Mouse (Mus musculus): ENCODE measurements at regions not wholly inside any gene's neighbourhood (a gene's known extent, or its start where the extent isn't known, plus 50 kb on each side); places are given as distances from the start of the nearest gene placed in this dataset.

DNA sequence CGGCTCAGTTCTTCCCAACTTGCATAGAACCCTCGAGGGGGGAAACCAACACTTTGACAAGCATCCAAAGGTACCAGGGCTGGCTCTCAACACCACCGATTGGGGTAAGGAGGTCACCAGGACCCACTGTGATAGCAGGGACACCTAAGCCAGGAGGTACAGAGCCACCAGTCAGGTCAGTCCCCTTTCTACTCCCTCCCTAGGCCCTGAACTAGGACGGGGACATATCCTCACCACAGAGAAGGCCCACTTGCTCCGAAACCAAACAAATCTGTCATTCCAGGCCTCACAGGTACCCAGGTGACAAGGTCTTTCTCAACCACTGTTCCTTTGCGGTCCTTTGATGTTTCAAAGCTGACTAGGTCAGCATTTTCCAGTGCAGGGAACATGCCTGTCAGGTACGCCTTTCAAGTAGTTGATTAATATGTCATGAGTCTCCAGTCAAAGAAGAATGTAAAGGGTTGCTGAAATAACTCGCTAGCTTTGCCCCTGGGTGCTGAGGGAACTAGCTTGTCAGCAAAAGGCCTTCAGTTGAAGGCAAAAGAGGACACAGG lies 95.4 kb downstream of the Zfp36l1 start:
- DNase-seq, result no peak

DNA sequence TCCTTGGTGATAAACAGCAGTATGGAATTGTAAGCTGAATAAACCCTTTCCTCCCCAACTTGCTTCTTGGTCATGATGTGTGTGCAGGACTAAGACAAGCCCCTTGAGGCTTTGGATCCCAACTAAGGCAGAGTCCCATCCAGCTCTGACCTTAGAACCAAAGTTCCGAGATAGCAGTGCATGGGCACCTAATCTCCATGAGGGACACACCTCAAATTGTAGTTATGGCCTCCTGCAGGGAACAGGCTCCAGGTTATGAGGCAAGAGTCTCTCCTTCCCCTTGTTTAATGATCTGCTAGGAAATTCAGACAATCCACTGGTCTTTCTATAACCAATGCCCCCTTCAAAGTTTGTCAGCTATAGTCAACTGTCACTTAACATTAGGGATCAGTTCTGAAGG lies 96.9 kb downstream of the Zfp36l1 start:
- DNase-seq, result no peak

DNA sequence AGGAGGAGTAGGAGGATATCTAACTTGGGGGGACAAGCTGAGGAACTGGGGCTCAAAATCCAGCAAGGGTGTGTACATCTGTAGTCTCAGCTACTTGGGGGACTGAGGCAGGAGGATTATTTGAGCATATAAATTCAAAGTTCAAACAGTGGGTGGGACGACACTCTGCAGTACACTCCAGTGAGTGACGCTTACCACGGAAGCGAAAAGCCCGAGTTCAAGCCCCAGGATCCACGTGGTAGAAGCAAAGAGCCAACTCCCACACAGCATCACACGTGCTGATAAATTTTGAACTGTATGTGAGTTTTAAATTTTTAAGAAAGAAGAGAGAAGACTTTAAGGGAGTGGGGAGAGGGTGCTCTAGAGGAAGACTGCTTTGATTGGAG lies 98.2 kb downstream of the Zfp36l1 start:
- DNase-seq, result no peak

DNA sequence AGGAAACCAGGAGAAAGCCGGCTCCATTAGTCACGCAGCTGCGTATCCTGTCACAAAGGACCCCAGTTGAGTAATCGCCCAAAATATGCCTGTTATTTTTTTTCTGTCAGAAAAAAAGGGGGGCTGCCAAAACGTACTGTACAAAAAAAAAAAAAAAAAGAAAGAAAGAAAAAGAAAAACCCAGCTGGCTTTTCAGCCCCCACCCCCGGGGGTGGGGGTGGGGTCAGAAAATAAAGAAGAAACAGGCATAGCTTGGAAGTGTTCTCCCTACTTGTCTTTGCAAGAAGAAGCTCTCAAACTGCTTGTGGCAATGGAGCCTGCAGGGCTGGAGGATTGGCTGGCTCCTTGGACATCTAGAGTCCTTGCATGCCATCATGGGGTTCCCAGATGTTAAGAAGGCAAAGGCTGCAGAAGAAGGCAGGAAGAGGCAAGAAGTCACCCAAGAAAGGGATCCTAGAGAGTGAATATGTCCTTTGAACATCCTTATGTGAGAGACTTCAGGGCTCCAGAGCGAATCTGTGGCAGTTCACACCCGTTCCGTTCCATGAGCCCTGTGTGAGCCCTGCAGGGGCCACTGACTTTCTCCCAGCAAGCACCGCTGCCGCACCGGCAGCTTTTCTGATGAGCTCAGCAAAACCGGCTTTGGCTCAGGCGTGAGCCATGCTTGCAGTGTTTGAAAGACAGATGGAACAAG lies 98.8 kb downstream of the Zfp36l1 start:
- peak; percentile 57 for DNase-seq

DNA sequence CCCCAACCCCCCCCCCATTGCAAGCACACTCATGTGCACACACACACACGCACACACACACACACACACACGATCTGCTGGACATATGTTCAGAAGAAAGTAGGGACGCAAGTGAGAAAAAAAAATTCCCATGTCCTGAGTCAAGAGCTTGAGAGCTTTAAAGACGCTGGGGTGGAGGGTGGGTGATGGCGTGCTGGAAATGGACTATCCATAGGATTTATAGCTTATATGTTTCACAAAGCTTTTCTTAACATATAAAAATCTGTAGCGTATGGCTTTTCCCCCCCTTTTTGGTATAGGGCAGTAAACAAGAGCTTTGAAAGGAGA lies 99.3 kb downstream of the Zfp36l1 start:
- no peak for DNase-seq

DNA sequence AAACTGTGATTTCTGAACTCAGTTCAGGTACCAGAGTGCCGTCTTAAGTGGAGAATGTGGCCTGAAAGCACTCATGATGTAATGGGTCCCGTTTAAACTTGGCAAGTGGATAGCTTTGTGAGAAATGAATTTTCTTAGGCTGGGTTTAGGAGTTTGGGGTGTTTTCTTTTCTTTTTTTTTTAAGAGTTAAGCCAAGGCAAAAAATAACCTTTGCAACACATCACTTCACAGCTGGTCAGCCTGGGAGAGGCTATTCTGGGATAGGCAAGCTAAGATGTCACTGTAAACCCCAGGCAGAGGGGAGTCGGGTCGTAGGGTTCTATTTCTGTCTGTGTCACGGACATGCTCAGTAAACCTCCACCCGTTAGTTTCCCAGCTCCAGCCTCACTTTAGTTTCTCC lies 100.9 kb downstream of the Zfp36l1 start:
- no peak for DNase-seq

DNA sequence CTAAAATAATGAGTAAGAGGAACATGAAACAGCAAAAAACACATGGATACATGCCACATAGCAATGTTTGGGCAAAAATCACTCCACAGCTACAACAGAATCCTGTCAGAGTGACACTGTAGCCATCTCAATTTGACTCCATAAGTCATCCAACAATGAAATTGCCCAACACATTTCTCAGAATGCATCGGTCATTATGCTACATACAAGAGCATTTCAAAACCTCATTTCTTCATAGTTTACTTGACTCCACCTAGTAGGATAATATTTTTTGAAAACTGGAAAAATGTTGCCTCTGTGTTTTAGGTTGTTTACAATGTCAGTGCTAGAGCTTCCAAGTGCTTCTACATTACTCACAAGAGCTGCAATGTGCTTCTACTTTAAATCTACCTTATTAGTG lies 101.9 kb downstream of the Zfp36l1 start:
- no peak for DNase-seq

DNA sequence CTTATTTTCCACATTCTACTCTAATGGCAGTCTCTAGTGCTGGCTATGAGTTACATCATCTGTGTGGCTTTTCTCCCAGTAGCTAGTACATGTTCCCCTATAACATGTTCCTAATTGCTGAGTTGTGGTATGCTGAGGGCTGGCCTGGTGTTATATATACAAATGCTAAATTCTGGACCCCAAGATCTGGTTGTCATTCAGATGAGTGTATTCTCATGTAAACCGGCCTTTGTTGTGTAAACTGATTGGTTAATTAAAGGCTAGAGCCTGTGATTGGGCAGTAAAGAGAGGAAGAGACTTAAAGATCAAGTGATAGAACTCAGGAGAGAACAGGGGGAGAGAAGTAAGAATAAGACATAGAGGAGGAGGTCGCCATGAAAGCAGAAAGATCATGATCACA lies 102.6 kb downstream of the Zfp36l1 start:
- no peak for DNase-seq

DNA sequence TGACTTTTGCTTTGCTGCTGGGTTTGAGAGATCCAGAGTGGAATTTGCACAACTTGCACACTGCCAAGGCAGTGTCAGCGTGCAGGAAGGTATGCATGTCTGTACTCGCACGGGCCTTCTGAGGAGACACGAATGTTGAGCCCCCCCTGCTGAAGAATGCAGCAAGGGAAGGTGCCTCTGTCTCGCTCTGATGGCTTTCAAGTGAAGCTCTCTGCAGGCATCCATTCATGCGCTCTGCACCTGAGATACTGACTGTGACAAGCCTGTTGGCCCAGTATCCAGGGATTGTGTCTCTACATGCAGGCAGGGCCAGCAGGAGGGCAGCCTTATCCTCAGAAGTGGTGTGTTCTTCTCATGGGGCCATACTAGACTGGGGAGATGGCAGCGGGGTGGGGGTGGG lies 105.0 kb downstream of the Zfp36l1 start:
- DNase-seq, result no peak

DNA sequence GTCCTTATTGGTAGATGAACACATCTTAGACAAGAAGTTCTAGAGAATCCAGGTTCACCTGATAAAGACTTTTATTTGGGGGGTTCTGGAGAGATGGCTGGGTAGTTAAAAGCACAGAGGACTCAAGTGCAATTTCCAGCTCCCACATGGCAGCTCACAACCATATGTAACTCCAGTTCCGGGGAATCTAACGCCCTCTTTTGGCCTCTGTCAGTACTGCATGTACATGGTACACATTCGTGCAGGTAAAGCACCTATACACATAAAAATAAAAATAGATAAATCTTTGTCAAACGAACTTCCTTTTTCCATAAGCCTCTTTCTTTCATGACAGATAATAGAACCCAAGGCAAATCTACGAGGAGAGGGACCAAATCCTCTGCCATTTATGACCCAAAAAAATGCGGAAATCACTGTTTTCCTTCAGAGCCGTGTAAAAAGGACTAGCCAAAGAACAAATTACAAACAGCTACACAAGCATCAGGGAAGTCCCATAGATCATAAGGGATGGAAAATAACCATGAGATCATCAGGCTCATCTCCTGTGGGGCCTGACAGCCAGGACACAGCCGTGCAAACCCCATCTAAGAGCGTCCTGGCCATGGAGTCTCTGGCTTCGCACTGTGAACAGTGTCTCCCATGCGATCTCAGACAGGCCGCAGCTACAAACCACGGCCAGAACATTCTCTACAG lies 107.4 kb downstream of the Zfp36l1 start:
- DNase-seq, result no peak

DNA sequence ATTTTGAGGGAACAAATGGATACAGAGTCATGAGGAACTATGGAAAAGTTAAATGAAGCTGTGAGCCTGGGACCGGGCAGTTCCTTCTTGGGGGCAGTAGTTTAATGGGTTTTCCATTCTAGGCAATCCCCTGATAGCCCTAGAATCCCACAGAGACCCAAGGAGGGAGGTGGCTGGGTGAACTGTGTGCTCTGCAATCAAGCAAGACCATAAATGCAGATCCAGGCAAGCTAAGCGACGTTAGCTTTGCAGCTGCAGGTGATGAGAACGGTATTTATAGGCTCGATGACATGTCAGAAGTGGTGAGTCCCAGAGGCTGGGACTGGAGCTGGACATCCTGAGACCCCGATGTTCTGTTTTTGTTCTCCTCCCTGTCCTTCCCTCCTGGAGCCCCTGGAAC lies 108.2 kb downstream of the Zfp36l1 start:
- DNase-seq, result no peak

DNA sequence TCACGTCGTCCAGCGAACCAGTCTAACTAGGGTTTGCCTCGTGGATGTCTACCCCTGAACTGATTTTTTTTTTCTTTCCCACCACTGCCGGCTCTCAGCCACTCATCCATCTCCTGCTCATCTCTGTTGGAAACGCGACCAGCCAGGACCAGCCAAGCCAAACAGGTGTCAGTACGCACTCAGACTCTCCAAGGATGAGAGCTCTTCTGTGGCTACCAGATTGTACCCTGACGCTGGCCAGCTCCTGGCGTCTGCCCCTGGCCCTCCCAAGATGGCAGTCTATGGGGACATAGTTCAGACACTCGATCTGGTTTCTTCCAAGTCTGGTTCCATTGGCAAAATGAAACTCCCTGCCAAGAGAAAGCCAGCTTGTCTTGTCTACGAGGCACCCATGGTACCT lies 109.3 kb downstream of the Zfp36l1 start:
- no peak for DNase-seq

DNA sequence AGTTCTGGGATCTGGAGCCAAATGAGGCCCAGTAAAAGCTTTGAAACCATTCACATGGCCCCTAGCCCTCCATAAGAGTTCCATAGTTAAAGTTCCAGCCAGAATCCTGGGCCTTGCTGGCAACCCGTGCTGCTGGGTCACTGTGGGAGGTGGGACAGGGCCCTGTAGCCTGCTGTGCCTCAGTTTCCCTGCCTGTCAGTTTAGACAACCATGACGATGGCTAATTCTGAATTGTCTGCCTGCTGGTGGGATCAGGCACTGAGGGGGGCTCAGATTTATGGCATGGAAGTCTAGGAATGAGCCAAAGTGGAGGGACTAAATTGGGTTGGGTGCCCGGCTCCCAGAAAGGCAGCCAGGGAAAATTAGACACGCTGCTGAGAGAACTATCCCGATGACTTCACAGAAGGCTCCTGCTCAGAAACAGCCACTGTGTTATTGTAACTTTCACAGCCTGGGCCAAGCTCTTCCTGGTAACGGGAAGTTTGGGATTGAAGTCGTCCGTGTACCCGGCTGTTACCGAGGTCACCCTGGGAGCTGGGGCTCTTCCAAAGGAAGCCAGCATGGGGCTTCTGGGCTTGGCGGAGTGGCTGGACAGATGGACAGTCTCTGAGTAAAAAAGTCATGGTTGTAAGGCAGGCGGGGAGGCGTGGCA lies 110.2 kb downstream of the Zfp36l1 start:
- DNase-seq, result no peak

DNA sequence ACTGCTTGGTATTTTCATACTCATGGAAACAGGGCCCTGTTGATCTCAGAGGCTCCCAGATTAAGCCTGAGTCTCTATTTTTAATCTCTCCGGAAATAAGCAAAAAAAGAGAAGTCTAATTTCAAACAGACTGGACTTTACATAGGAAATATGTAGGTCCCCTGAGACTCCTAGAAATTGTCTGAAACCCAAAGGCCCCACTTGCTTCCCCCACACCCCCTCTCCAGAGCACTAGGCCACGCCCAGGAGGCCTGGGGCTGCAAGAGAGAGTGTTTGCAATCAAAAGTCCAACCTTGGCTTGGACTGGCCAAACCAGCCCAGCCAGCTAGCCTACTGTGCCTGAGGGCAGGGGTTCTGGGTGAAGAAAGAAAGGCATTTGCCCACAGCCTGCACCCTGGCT lies 111.0 kb downstream of the Zfp36l1 start:
- peak; percentile 42 for DNase-seq

DNA sequence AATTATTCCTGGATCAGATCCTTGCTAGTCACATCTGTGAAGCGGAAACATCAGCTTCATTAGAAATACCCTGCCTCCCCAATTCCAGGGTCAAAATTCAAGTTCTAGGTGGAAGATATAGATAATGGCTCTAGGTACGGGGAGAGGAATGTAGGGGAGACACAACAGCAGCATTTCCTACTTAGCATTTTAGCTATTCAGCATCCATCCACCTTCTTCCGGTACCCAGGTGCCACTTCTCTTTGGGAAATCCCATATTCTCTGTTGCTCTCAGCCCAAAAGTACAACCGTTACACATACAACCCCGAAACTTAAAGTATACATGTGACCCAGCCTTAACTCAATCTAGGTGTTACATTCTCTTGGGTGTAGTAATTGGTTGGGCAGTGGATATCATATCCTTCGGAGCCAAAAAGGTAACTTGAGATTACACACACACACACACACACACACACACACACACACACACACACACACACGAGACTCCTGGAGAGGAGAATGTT lies 112.9 kb downstream of the Zfp36l1 start:
- no peak for DNase-seq

DNA sequence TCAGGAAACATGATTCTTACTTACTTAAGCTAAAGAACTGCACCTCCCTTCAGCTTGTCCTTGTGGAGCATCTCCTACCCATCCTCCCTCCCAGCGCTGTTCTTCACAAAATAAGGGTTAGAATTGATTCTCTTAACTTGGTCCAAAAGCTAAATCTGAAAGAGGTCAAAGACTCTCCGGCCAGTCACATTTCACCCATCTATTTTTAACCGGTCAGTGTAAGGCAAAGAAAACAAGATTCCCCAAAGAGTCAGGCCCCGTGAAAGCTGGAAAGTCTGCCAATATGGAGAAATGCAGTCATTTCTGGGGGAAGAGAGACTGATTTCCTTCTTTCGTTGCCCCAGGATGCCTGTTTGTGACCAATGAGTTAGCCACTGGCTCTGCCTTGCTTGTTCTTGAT lies 114.0 kb downstream of the Zfp36l1 start:
- DNase-seq, result no peak

DNA sequence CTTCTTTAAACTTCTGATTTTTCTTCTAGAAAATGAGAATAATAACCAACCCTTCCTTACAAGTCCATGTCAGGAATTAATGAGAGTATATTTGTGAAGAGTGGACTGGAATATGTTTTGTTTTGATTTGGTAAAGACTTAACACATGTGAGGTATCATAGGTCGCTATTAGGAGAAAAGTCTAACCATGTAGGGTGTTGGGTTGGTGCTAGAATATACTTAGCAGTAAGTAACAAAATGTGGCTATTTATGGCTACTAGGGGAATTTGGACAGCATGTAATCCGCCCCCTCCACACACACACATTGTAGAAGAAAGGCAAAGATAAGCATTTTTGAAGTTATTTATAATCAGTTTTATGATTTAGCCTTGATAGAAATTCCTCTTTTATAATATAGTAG lies 114.5 kb downstream of the Zfp36l1 start:
- DNase-seq, result no peak

DNA sequence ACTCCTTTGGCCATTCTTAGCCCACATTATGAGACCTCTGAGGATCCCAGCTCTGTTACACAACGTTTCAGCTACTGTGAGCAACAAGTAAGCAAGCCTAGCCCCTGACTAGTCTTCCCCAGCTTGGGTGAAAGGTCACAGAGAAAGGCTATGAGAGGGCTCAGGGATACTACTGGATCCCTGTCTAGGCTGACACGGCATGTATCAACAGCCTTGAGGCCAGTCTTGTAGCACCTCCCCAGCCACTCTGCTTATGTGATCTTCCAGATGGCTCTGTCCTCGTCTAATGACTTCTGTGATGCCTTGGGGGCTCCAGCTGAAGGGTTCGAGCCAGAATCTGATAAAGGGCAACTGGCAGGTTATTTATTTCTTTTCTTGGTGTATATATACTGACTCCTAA lies 115.6 kb downstream of the Zfp36l1 start:
- DNase-seq, result no peak

DNA sequence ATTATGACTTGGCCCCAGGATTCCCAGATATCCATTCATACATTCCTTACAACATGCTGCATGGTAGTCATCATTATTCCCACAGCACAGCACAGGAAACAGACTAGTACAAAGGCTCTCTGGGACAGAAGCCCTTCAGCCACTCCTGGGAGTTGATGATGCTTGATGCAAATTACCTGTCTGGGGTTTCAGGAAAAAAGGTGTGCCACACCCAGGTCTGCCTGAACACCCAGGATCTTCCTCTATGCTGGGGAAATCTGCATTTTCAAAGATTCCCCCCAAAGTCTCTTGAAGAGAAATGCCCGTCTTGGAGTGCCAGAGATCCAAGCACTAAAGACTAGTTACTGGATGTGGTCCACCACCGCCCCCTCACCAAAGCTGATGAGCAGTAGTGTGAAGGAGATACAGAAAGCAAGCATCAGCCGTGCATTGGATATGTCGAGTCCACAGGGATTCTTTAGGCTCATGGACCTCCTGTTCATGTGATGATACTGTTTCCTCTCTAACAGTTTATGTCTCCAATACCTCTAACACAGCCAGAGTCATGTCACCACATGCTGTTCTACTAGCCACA lies 117.2 kb downstream of the Zfp36l1 start:
- DNase-seq, result no peak

DNA sequence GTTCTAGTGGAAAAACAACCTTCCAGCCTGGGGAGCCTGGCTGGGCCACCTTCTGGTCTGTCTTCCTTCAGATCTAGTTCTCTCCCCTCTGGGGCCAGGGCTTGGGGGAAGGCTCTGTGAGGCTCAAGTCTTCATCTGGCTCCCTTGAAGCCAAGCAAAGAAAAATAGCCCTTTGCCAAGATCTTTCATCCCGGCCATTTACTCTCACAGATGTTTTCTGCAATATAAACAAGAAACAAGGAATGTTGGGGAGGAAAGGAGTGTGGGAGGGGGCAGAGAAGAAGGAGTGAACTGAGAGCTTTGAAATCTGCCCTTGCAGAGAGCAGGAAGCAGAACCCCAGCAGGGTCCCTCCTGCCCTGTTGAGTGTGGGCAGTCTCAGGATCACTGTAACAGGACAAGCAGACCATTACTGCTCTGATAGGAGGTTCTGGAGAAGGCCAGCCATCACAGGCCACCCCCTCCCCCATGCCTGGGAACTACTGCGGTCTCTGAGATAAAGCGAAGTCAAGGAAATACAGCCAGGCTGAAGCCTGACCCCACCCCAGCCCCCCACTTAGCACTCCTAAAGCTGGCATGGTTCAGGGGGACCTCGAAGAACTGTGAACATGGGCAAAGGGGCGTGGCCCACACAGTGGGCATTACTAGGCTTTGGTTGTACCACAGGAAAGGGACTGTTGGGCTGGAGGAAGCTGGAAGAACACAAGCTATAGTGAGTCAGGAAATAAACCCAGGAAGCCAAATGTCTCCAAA lies 118.8 kb downstream of the Zfp36l1 start:
- no peak for DNase-seq

DNA sequence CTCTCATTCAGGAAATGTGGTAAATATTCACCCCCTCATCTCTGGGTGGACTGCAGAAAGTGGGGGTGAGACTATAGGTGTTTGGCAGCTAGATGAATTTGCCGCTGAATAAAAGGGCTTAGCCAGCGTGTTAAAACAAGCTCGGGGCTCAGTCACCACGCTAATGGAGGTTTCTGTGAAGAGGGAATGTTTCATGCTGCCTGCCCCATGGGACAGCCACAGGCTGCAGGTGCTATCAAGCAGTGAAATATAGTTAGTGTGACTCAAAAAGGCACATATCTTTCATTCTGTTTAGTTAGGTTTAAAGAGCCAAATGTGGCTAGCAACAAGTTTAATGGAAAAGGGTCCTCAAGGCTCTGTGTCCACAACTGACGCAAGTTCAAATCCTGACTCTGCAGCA lies 121.5 kb downstream of the Zfp36l1 start:
- no peak for DNase-seq

DNA sequence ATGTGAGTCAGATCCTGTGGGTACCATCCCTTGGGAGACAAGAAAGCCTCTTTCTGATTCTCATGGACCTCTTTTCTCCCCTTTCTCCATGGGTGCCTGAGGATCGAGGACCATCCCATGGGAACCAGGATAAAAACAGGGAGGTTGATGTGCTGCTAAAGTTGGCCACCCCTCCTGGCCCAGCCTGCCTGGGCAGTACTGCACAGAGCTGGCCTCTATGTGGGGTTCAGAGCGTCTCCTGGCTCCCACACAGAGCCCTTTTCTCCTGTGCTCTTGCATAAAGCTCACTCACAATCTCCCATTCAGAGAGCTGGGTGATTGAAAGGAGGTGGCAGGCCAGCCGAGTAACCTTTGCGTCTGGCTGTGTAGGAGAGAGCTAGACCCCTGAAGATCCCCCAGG lies 122.1 kb downstream of the Zfp36l1 start:
- no peak for DNase-seq
